In the genomic region with DNA sequence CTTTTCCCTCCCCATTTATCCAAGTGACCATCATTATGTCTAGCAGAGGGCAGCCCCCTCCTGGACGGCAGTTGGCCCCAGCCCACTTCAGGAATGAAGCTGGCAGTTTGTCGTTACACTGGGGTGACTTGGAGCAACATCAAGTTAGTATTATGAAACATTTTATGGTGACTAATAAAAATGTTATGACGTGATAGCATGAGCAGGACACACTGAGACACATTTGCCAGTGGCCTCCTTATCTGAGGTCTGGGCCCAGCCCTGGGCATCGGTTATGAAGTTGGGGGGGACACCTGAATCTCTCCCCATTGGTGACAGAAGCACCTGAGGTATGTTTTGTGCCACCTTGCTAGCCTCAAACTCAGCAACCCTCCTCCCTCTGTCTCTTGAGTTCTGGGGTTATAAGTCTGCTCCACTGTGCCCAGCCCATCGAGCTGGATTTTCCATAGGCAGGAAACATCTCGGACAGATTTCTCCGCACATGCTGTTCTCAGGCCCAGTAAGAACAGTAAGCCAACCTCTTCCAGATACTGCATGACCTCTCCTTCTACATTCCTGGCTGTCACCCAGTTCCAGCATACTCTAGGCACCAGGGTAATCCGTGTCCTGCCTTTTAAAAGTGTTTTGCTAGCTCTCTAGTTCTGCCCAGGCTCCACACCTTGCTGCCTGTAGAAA, we compare ENCODE assay signal across 17 mouse cellular contexts. TPM values are rescaled to one million over a fixed set of nuclear protein-coding genes. Genes with fewer than 3 reads are reported as not detected.
DNase-seq lines count a peak whose midpoint lies in the region; ATAC-seq lines count a peak whose summit lies in the region.
"Had no signal": no experiment of that assay in that cellular context is flagged by ENCODE, and none has a peak within 500 bp of the region (broad histone marks: within the 10 kb centered on the region; RNA-seq: fewer than 3 reads in every experiment).

No protein-coding gene starts in this region.

- H3K4me2 ChIP-seq in intestine, embryonic 16.5 days (ENCODE audit: low read depth, low read length): peak overlapping the region; percentile 26; the same call in 1 of the 2 replicates
- H3K4me2 ChIP-seq: lung, embryonic 15.5 days had no signal

- H3K4me1 ChIP-seq in intestine, embryonic 16.5 days (ENCODE audit: control insufficient read depth, insufficient read depth, low read length): peaks cover 5% of the 10 kb centered on the region; the same call in 1 of the 2 replicates
- H3K4me1 ChIP-seq: lung, embryonic 15.5 days had no signal

- peaks cover 2% of the 10 kb centered on the region; the same call in 1 of the 2 replicates for H3K36me3 ChIP-seq in intestine, embryonic 16.5 days (ENCODE audit: control insufficient read depth, insufficient read depth, low read length)

- H3K4me3 ChIP-seq in intestine, embryonic 16.5 days (ENCODE audit: low read length): peak overlapping the region; percentile 5
- H3K4me3 ChIP-seq: lung, embryonic 15.5 days had no signal

- H3K27ac ChIP-seq in intestine, embryonic 16.5 days (ENCODE audit: low read length): peak overlapping the region; percentile 95
- H3K27ac ChIP-seq: lung, embryonic 15.5 days had no signal

- H3K9me3 ChIP-seq in intestine, embryonic 16.5 days (ENCODE audit: control insufficient read depth, low read length): no peaks in the 10 kb centered on the region
- H3K9me3 ChIP-seq: lung, embryonic 15.5 days had no signal

- 65% methylated on average over 8 of the region's 8 CpGs for WGBS in intestine, embryonic 16.5 days

- ATAC-seq in intestine, embryonic 16.5 days: peak; percentile 89
- no peak for ATAC-seq in megakaryocyte, adult 5-6 weeks (ENCODE audit: poor library complexity, severe bottlenecking)
- ATAC-seq: inflammation-experienced regulatory T-cells, adult 6 months; Patski had no signal

- no peaks in the 10 kb centered on the region for H3K27me3 ChIP-seq in intestine, embryonic 16.5 days (replicated peaks; ENCODE audit: control insufficient read depth, insufficient read depth, low read length)
- H3K27me3 ChIP-seq: lung, embryonic 15.5 days; Patski had no signal

- DNase-seq in adrenal gland, adult (ENCODE audit: inconsistent age in 2 of 2, low spot score in 1 of 2): peak; percentile 49 to 71
- DNase-seq in adrenal gland, postnatal 14 days: no peak
- peak; percentile 34 to 55 for DNase-seq in lung, adult 18-20 months
- no peak for DNase-seq in lung, postnatal 10 days
- peak; percentile 55 to 66 for DNase-seq in heart, adult 9 months (ENCODE audit: low spot score in 2 of 2)
- no peak for DNase-seq in retina, postnatal 1 day
- DNase-seq: adrenal gland, adult 8-10 months; cerebellum, postnatal 36 days; kidney, postnatal 10 days; liver; spleen, adult 18-20 months had no signal

- H3K9ac ChIP-seq in intestine, embryonic 16.5 days (ENCODE audit: low read depth, low read length): peak overlapping the region; percentile 55
- H3K9ac ChIP-seq: lung, embryonic 15.5 days had no signal

RNA-seq across cellular contexts. Expression of a gene that starts 40.8 kb away (rescaled TPM):
- 0.22 TPM in 1 of 2 replicates, not detected in the other for total RNA-seq in adrenal gland, postnatal 14 days (2021)
- polyA plus RNA-seq in intestine, embryonic 16.5 days (2015; fragmentation: Nextera tagmentation; extraction: Ambion mirVana): 358 and 407 TPM in 2 replicates
- 1.2 and 2.1 TPM in 2 replicates for total RNA-seq in megakaryocyte, adult 5-6 weeks (2015)
- total RNA-seq in megakaryocyte, adult 5-6 weeks (2017): 0.81 and 1.8 TPM in 2 replicates
- total RNA-seq: left cerebral cortex, postnatal 10 days had no signal
- polyA plus RNA-seq: Patski had no signal

Comparison
In these comparisons a context has a peak if more than half of its experiments do, and no peak if none do; other contexts are left out.
1. DNase-seq: peak in adrenal gland, adult (2 of 2), lung, adult 18-20 months (2 of 2) and heart, adult 9 months (2 of 2); none in adrenal gland, postnatal 14 days (single experiment), lung, postnatal 10 days (single experiment) and retina, postnatal 1 day (single experiment).